Mouse (Mus musculus) liver, adult (tissue): ENCODE results near the gene Oxct1.

ENCODE experiments used
- GATA4 ChIP-seq: IDR thresholded peaks from 2 replicates; pipeline ENCODE4 v1.6.1; 2014; ENCODE audit warnings: mild to moderate bottlenecking, low read length; ENCODE audit not compliant: insufficient replicate concordance

Oxct1 gene

GRCm38 (mm10) chr15:4026231-4026773 is at the start of gene Oxct1:
TSS of gene Oxct1 (plus strand) at chr15:4026383.
- peak; percentile 45; the same call in 1 of the 2 replicates for TF ChIP-seq GATA4

GRCm38 (mm10) chr15:3978279-3978678 is 47.9 kb upstream of the Oxct1 start:
- no peak for TF ChIP-seq GATA4

- TF ChIP-seq GATA4, result no peak
Observed at GRCm38 (mm10) chr15:3979061-3979848, 46.9 kb upstream of the Oxct1 start, which contains the start of gene Fbxo4. TSS of gene Fbxo4 (minus strand) at chr15:3979573.

GRCm38 (mm10) chr15:3979871-3980270 is 46.3 kb upstream of the Oxct1 start:
- no peak for TF ChIP-seq GATA4

- TF ChIP-seq GATA4, result no peak
Observed at GRCm38 (mm10) chr15:3982732-3983131, 43.5 kb upstream of the Oxct1 start.

- no peak for TF ChIP-seq GATA4
Observed at GRCm38 (mm10) chr15:3984876-3985275, 41.3 kb upstream of the Oxct1 start.

GRCm38 (mm10) chr15:3987981-3988380 is 38.2 kb upstream of the Oxct1 start:
- no peak for TF ChIP-seq GATA4

- no peak for TF ChIP-seq GATA4
Observed at GRCm38 (mm10) chr15:3994852-3995447, 31.2 kb upstream of the Oxct1 start.

GRCm38 (mm10) chr15:3995448-3996266 is 30.5 kb upstream of the Oxct1 start, which contains the start of gene AW549877:
TSS of gene AW549877 (minus strand) at chr15:3995744.
- peak; percentile 54; the same call in 1 of the 2 replicates for TF ChIP-seq GATA4

- no peak for TF ChIP-seq GATA4
Observed at GRCm38 (mm10) chr15:3996267-3997010, 29.7 kb upstream of the Oxct1 start.

- no peak for TF ChIP-seq GATA4
Observed at GRCm38 (mm10) chr15:3999144-3999543, 27.0 kb upstream of the Oxct1 start.

GRCm38 (mm10) chr15:4000536-4000935 is 25.6 kb upstream of the Oxct1 start:
- TF ChIP-seq GATA4, result no peak

- no peak for TF ChIP-seq GATA4
Observed at GRCm38 (mm10) chr15:4013873-4014272, 12.3 kb upstream of the Oxct1 start.

GRCm38 (mm10) chr15:4020711-4021110 is 5.5 kb upstream of the Oxct1 start:
- TF ChIP-seq GATA4, result no peak

GRCm38 (mm10) chr15:4023747-4024146 is 2.4 kb upstream of the Oxct1 start:
- TF ChIP-seq GATA4, result no peak
